Mouse (Mus musculus): ENCODE measurements around the gene Acss1. TPM values are rescaled to one million over a fixed set of nuclear protein-coding genes. Genes with fewer than 3 reads are reported as not detected.

Acss1 gene
- polyA plus RNA-seq, 2 experiments = 30.3 to 34.1 TPM

- peaks cover 47% of the 10 kb centered on the region for H3K36me3 ChIP-seq (replicated peaks; ENCODE audit: control insufficient read depth, insufficient read depth, low read depth)
These were observed 39.0 kb downstream of the Acss1 start for GRCm38 (mm10) chr2:150629255-150629654.

GRCm38 (mm10) chr2:150627140-150627539 lies 41.2 kb downstream of the Acss1 start:
- Histone ChIP-seq H3K4me2 (ENCODE audit: low read depth) (no peak overlapping the region), H3K27me3 (ENCODE audit: control insufficient read depth, insufficient read depth, low read length) (no peaks in the 10 kb centered on the region), H3K4me1 (replicated peaks; ENCODE audit: control insufficient read depth in 2 of 2, insufficient read depth in 2 of 2, low read length in 1 of 2) (no peaks in the 10 kb centered on the region), H3K27ac (no peak overlapping the region), H3K9ac (replicated peaks) (no peak overlapping the region), H3K9me3 (ENCODE audit: control insufficient read depth, low read length) (no peaks in the 10 kb centered on the region), H3K4me3 (ENCODE audit: insufficient read depth in 1 of 2, low read depth in 2 of 2, low read length in 2 of 2) (no peak overlapping the region), H3K36me3 (replicated peaks; ENCODE audit: control insufficient read depth, insufficient read depth, low read depth) (peaks cover 46% of the 10 kb centered on the region)
- ATAC-seq (ENCODE audit: insufficient read depth) (no peak), DNase-seq (ENCODE audit: low read depth in 3 of 3, low spot score in 3 of 3) (no peak)
- WGBS (ENCODE audit: insufficient replicate concordance) = 38% methylated on average over 6 of the region's 6 CpGs
- TF ChIP-seq CTCF (IDR thresholded peaks at IDR 0.05; ENCODE audit: low read depth) = no peak
- no peak for TF ChIP-seq EP300 (IDR thresholded peaks at IDR 0.05; ENCODE audit: low read depth)

More at GRCm38 (mm10) chr2:150629255-150629654, 39.0 kb downstream of the Acss1 start:
- H3K9ac ChIP-seq (replicated peaks) = no peak overlapping the region
- no peaks in the 10 kb centered on the region for H3K4me1 ChIP-seq (replicated peaks; ENCODE audit: control insufficient read depth in 2 of 2, insufficient read depth in 2 of 2, low read length in 1 of 2)
- no peak overlapping the region for H3K4me3 ChIP-seq (ENCODE audit: insufficient read depth in 1 of 2, low read depth in 2 of 2, low read length in 2 of 2)
- H3K9me3 ChIP-seq (ENCODE audit: control insufficient read depth, low read length) = no peaks in the 10 kb centered on the region
- no peak for TF ChIP-seq CTCF (IDR thresholded peaks at IDR 0.05; ENCODE audit: low read depth)
- no peak for TF ChIP-seq EP300 (IDR thresholded peaks at IDR 0.05; ENCODE audit: low read depth)
- DNase-seq (ENCODE audit: low read depth in 3 of 3, low spot score in 3 of 3) = no peak
- no peak overlapping the region for H3K27ac ChIP-seq
- no peak for ATAC-seq (ENCODE audit: insufficient read depth)
- no peak overlapping the region for H3K4me2 ChIP-seq (ENCODE audit: low read depth)
- no peaks in the 10 kb centered on the region for H3K27me3 ChIP-seq (ENCODE audit: control insufficient read depth, insufficient read depth, low read length)
- WGBS (ENCODE audit: insufficient replicate concordance) = 75% methylated on average over 4 of the region's 4 CpGs

- peaks cover 58% of the 10 kb centered on the region for H3K36me3 ChIP-seq (replicated peaks; ENCODE audit: control insufficient read depth, insufficient read depth, low read depth)
- TF ChIP-seq CTCF (IDR thresholded peaks at IDR 0.05; ENCODE audit: low read depth) = no peak
- TF ChIP-seq EP300 (IDR thresholded peaks at IDR 0.05; ENCODE audit: low read depth) = no peak
- no peak overlapping the region for H3K4me3 ChIP-seq (ENCODE audit: insufficient read depth in 1 of 2, low read depth in 2 of 2, low read length in 2 of 2)
- H3K27ac ChIP-seq = no peak overlapping the region
- H3K27me3 ChIP-seq (ENCODE audit: control insufficient read depth, insufficient read depth, low read length) = no peaks in the 10 kb centered on the region
- 84% methylated on average over 8 of the region's 8 CpGs for WGBS (ENCODE audit: insufficient replicate concordance)
- H3K4me2 ChIP-seq (ENCODE audit: low read depth) = no peak overlapping the region
- no peaks in the 10 kb centered on the region for H3K4me1 ChIP-seq (replicated peaks; ENCODE audit: control insufficient read depth in 2 of 2, insufficient read depth in 2 of 2, low read length in 1 of 2)
- H3K9me3 ChIP-seq (ENCODE audit: control insufficient read depth, low read length) = no peaks in the 10 kb centered on the region
- no peak overlapping the region for H3K9ac ChIP-seq (replicated peaks)
- ATAC-seq (ENCODE audit: insufficient read depth) (no peak), DNase-seq (ENCODE audit: low read depth in 3 of 3, low spot score in 3 of 3) (no peak)
These were observed 43.4 kb downstream of the Acss1 start for GRCm38 (mm10) chr2:150624926-150625325.

- no peak for ATAC-seq (ENCODE audit: insufficient read depth)
- Histone ChIP-seq H3K27ac (no peak overlapping the region), H3K9me3 (ENCODE audit: control insufficient read depth, low read length) (no peaks in the 10 kb centered on the region), H3K4me2 (ENCODE audit: low read depth) (no peak overlapping the region), H3K36me3 (replicated peaks; ENCODE audit: control insufficient read depth, insufficient read depth, low read depth) (peaks cover 62% of the 10 kb centered on the region), H3K4me1 (replicated peaks; ENCODE audit: control insufficient read depth in 2 of 2, insufficient read depth in 2 of 2, low read length in 1 of 2) (no peaks in the 10 kb centered on the region), H3K27me3 (ENCODE audit: control insufficient read depth, insufficient read depth, low read length) (no peaks in the 10 kb centered on the region), H3K4me3 (ENCODE audit: insufficient read depth in 1 of 2, low read depth in 2 of 2, low read length in 2 of 2) (no peak overlapping the region), H3K9ac (replicated peaks) (no peak overlapping the region)
- TF ChIP-seq EP300 (IDR thresholded peaks at IDR 0.05; ENCODE audit: low read depth) (no peak), CTCF (IDR thresholded peaks at IDR 0.05; ENCODE audit: low read depth) (no peak)
- no peak for DNase-seq (ENCODE audit: low read depth in 3 of 3, low spot score in 3 of 3)
- WGBS (ENCODE audit: insufficient replicate concordance) = 79% methylated on average over 3 of the region's 3 CpGs
These were observed 44.3 kb downstream of the Acss1 start for GRCm38 (mm10) chr2:150623957-150624356.

- Histone ChIP-seq H3K4me3 (ENCODE audit: insufficient read depth in 1 of 2, low read depth in 2 of 2, low read length in 2 of 2) (no peak overlapping the region), H3K27ac (no peak overlapping the region), H3K4me1 (replicated peaks; ENCODE audit: control insufficient read depth in 2 of 2, insufficient read depth in 2 of 2, low read length in 1 of 2) (no peaks in the 10 kb centered on the region), H3K4me2 (ENCODE audit: low read depth) (no peak overlapping the region), H3K36me3 (replicated peaks; ENCODE audit: control insufficient read depth, insufficient read depth, low read depth) (peaks cover 56% of the 10 kb centered on the region), H3K9me3 (ENCODE audit: control insufficient read depth, low read length) (no peaks in the 10 kb centered on the region), H3K27me3 (ENCODE audit: control insufficient read depth, insufficient read depth, low read length) (no peaks in the 10 kb centered on the region), H3K9ac (replicated peaks) (no peak overlapping the region)
- ATAC-seq (ENCODE audit: insufficient read depth) (no peak), DNase-seq (ENCODE audit: low read depth in 3 of 3, low spot score in 3 of 3) (no peak)
- WGBS (ENCODE audit: insufficient replicate concordance) = 64% methylated on average over 3 of the region's 3 CpGs
- TF ChIP-seq CTCF (IDR thresholded peaks at IDR 0.05; ENCODE audit: low read depth) (no peak), EP300 (IDR thresholded peaks at IDR 0.05; ENCODE audit: low read depth) (no peak)
These were observed 46.6 kb downstream of the Acss1 start for GRCm38 (mm10) chr2:150621698-150622097.
